Mouse (Mus musculus) liver, embryonic 14.5 days (tissue): ENCODE data around the gene 4930469K13Rik. TPM values are rescaled to one million over a fixed set of nuclear protein-coding genes. Genes with fewer than 3 reads are reported as not detected.

Experiments used
- ATAC-seq: fragments of 200-750 bp; cut with Nextera tagmentation; 2 replicates; pipeline ENCODE4 v1.8.0; 2017; ENCODE audit warnings: moderate number of reproducible peaks, mild to moderate bottlenecking, moderate library complexity; ENCODE audit not compliant: insufficient read depth
- DNase-seq, 3 experiments: peaks; one replicate each; pipeline ENCODE4 v3.0.0-alpha.2; 2012 to 2013; ENCODE audit warnings: low read depth in 3 of 3, low spot score in 3 of 3
- H3K27ac ChIP-seq: fragments of 300-500 bp; sonication (generic); 2 replicates; pipeline ENCODE4 v1.5.1; 2014; ENCODE audit warnings: moderate library complexity, mild to moderate bottlenecking, control low read depth, inconsistent platforms
- H3K27me3 ChIP-seq: fragments of 300-500 bp; sonication (generic); 2 replicates; pipeline ENCODE4 v1.6.1; 2014; ENCODE audit warnings: mild to moderate bottlenecking, low read length, moderate library complexity; ENCODE audit not compliant: control insufficient read depth, insufficient read depth
- H3K36me3 ChIP-seq: fragments of 300-500 bp; sonication (generic); replicated peaks from 2 replicates; pipeline ENCODE4 v1.6.1; 2014; ENCODE audit warnings: low read depth; ENCODE audit not compliant: control insufficient read depth, insufficient read depth
- H3K4me1 ChIP-seq, 2 experiments: fragments of 200-500 bp in 1 of 2; fragments of 300-500 bp in 1 of 2; sonication (generic) in 1 of 2; replicated peaks; 2 replicates each; pipeline ENCODE4 v1.6.1; 2012 to 2014; ENCODE audit warnings: antibody characterized with exemption in 1 of 2, inconsistent platforms in 1 of 2, low read length in 1 of 2; ENCODE audit not compliant: control insufficient read depth in 2 of 2, insufficient read depth in 2 of 2
- H3K4me2 ChIP-seq: fragments of 300-500 bp; sonication (generic); 2 replicates; pipeline ENCODE4 v1.6.1; 2014; ENCODE audit warnings: low read depth, mild to moderate bottlenecking, control low read depth, moderate library complexity
- H3K4me3 ChIP-seq, 2 experiments: fragments of 200-500 bp in 1 of 2; fragments of 300-500 bp in 1 of 2; sonication (generic) in 1 of 2; 2 replicates each; pipeline ENCODE4 v1.5.1; 2012 to 2014; ENCODE audit warnings: low read depth in 2 of 2, low read length in 2 of 2, mild to moderate bottlenecking in 2 of 2, control low read depth in 1 of 2, inconsistent platforms in 1 of 2, moderate library complexity in 1 of 2; ENCODE audit not compliant: insufficient read depth in 1 of 2
- H3K9ac ChIP-seq: fragments of 300-500 bp; sonication (generic); replicated peaks from 2 replicates; pipeline ENCODE4 v1.6.1; 2014; ENCODE audit warnings: mild to moderate bottlenecking, control low read depth, moderate library complexity
- H3K9me3 ChIP-seq: fragments of 300-500 bp; sonication (generic); 2 replicates; pipeline ENCODE4 v1.6.1; 2016; ENCODE audit warnings: low read length, mixed read lengths; ENCODE audit not compliant: control insufficient read depth
- CTCF ChIP-seq: IDR thresholded peaks from 2 replicates; pipeline ENCODE4 v1.5.1; 2016; ENCODE audit warnings: antibody characterized with exemption, low read depth, control low read depth
- EP300 ChIP-seq: IDR thresholded peaks from 2 replicates; pipeline ENCODE4 v1.6.1; 2016; ENCODE audit warnings: antibody characterized with exemption, low read depth
- WGBS: fragments of 180-500 bp; shearing (Covaris S2); extraction: QIAGEN DNeasy Blood & Tissue Kit; methylation state at CpG from one replicate; pipeline ENCODE4 v1.1.7; 2014; ENCODE audit not compliant: insufficient replicate concordance; 5-methylcytosine and 5-hydroxymethylcytosine counted together
- polyA plus RNA-seq, 2 experiments: library from polyadenylated mRNA; depleted of rRNA in 1 of 2; stranded (reverse) in 1 of 2; unstranded in 1 of 2; fragments of >200 nt; fragmentation: Nextera tagmentation in 1 of 2; extraction: Ambion mirVana in 1 of 2; gene quantifications; 2 replicates each; pipeline versions ENCODE4 v1.2.1 to v1.2.3; 2012 to 2014

The 4930469K13Rik gene
- polyA plus RNA-seq, 2 experiments = not detected

DNA sequence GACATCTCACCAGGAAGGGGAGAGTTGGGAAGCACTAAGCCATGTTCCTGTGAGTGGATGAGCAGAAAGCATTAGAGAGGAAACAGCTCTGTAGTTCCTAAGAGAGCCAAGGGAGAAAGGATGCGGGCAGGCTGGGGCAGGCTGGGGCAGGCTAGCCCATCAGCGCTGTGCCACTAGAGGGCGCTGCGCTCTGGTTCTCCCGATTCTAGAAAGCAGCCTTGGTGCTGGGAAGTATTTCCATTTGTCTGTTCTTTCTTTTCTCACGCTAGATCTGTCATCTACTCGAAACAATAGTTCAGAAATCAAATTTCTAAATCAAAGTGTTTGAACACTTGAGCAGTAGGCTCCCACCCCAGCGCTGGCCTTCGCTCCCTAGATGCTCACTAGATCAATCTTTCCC lies 164.1 kb downstream of the 4930469K13Rik start:
- WGBS = 52% methylated on average over 9 of the region's 9 CpGs
- TF ChIP-seq CTCF = peak; percentile 75
- no peak for TF ChIP-seq EP300
- no peak for DNase-seq

GRCm38 (mm10) chr11:33932386-33933111 lies 165.8 kb downstream of the 4930469K13Rik start:
- TF ChIP-seq CTCF (no peak), EP300 (no peak)
- H3K9me3 ChIP-seq = no peaks in the 10 kb centered on the region
- DNase-seq = no peak
- ATAC-seq = no peak
- no peak overlapping the region for H3K27ac ChIP-seq
- H3K4me1 ChIP-seq = peaks cover 0 to 6% of the 10 kb centered on the region in 2 experiments; a peak in 2 of 4 replicates
- no peak overlapping the region for H3K9ac ChIP-seq
- H3K36me3 ChIP-seq = no peaks in the 10 kb centered on the region
- 38% methylated on average over 18 of the region's 18 CpGs for WGBS
- H3K4me3 ChIP-seq = no peak overlapping the region
- peak overlapping the region; percentile 11; the same call in 1 of the 2 replicates for H3K4me2 ChIP-seq
- H3K27me3 ChIP-seq = no peaks in the 10 kb centered on the region

More for the DNA sequence above, 164.1 kb downstream of the 4930469K13Rik start:
- no peaks in the 10 kb centered on the region for H3K27me3 ChIP-seq
- no peaks in the 10 kb centered on the region for H3K36me3 ChIP-seq
- peaks cover 0 to 13% of the 10 kb centered on the region in 2 experiments; a peak in 2 of 4 replicates for H3K4me1 ChIP-seq
- no peak overlapping the region for H3K4me3 ChIP-seq
- no peak for ATAC-seq
- no peak overlapping the region for H3K4me2 ChIP-seq
- H3K9ac ChIP-seq = no peak overlapping the region
- no peaks in the 10 kb centered on the region for H3K9me3 ChIP-seq
- H3K27ac ChIP-seq = no peak overlapping the region

- Histone ChIP-seq H3K4me3 (no peak overlapping the region), H3K9ac (no peak overlapping the region), H3K36me3 (no peaks in the 10 kb centered on the region), H3K4me2 (peak overlapping the region; percentile 11; the same call in 1 of the 2 replicates), H3K9me3 (no peaks in the 10 kb centered on the region), H3K27ac (no peak overlapping the region), H3K4me1 (peaks cover 0 to 6% of the 10 kb centered on the region in 2 experiments; a peak in 2 of 4 replicates), H3K27me3 (no peaks in the 10 kb centered on the region)
- WGBS = 11% methylated on average over 10 of the region's 10 CpGs
- DNase-seq (peak in 1 of 3 experiments; percentile 29), ATAC-seq (no peak; the same call in 1 of the 2 replicates)
- no peak for TF ChIP-seq CTCF
- TF ChIP-seq EP300 = no peak
Measured at GRCm38 (mm10) chr11:33931836-33932385, 166.4 kb downstream of the 4930469K13Rik start.

DNA sequence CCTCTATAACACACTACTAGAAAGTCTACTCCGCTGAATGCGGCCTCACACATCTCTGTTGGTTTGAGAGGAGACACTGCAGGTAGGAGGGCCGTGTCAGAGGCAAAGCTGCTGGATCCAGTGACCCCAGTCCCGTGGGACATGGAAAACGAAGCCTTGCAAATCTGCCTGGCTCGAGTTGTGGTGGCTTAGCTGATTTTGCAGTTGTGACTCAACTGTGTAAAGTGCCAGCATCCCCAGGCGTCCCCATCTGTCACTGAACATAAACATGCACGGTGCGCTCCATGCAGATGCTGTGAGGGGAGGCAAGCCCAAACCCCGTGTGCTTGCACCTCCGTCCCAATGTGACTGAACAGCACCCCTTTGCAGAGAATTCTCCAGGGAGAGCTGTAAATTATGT lies 168.9 kb downstream of the 4930469K13Rik start:
- Histone ChIP-seq H3K4me1 (peaks cover 0 to 9% of the 10 kb centered on the region in 2 experiments; a peak in 2 of 4 replicates), H3K4me3 (no peak overlapping the region), H3K36me3 (no peaks in the 10 kb centered on the region), H3K9me3 (no peaks in the 10 kb centered on the region), H3K9ac (no peak overlapping the region), H3K27ac (no peak overlapping the region), H3K27me3 (no peaks in the 10 kb centered on the region), H3K4me2 (no peak overlapping the region)
- DNase-seq (no peak), ATAC-seq (no peak)
- no peak for TF ChIP-seq CTCF
- no peak for TF ChIP-seq EP300
- WGBS = 64% methylated on average over 11 of the region's 11 CpGs

DNA sequence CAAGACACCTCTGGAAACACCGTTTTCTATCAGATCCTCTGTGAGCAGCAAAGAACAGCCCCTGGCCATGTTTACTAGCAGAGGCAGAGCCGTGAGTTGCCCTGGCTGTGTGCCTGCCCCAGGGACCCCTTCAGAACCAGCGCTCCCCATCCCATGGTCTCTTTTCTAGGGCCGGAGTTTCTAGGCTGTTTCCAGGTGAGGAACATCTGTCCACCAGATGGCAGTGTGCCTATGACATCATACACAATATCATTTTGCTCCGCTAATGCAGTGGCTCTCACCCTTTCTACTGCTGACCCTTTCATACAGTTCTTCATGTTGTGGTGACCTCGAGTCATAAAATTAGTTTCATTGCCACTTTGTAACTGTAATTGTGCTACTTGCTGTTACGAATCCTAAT lies 169.7 kb downstream of the 4930469K13Rik start:
- TF ChIP-seq CTCF = peak; percentile 66
- no peak for TF ChIP-seq EP300
- Histone ChIP-seq H3K27me3 (no peaks in the 10 kb centered on the region), H3K4me2 (no peak overlapping the region), H3K4me3 (no peak overlapping the region), H3K9me3 (no peaks in the 10 kb centered on the region), H3K36me3 (no peaks in the 10 kb centered on the region), H3K4me1 (peaks cover 0 to 9% of the 10 kb centered on the region in 2 experiments; a peak in 2 of 4 replicates), H3K27ac (no peak overlapping the region), H3K9ac (no peak overlapping the region)
- DNase-seq (no peak), ATAC-seq (no peak)
- 29% methylated on average over 7 of the region's 7 CpGs for WGBS
